Mouse (Mus musculus) intestine, postnatal 0 days (tissue): ENCODE measurements around the gene Ddah1. TPM values are rescaled to one million over a fixed set of nuclear protein-coding genes. Genes with fewer than 3 reads are reported as not detected.

ENCODE experiments used
- ATAC-seq: fragments of 200-750 bp; cut with Nextera tagmentation; 2 replicates; pipeline ENCODE4 v1.8.0; 2017; ENCODE audit warnings: mild to moderate bottlenecking, moderate TSS enrichment, moderate library complexity
- H3K27ac ChIP-seq: fragments of 300-500 bp; sonication (generic); 2 replicates; pipeline ENCODE4 v1.5.1; 2014; ENCODE audit warnings: mild to moderate bottlenecking, low read depth, low read length, moderate library complexity
- H3K27me3 ChIP-seq: fragments of 300-500 bp; sonication (generic); replicated peaks from 2 replicates; pipeline ENCODE4 v1.6.1; 2014; ENCODE audit warnings: low read length, mixed read lengths; ENCODE audit not compliant: control insufficient read depth, insufficient read depth
- H3K36me3 ChIP-seq: fragments of 300-500 bp; sonication (generic); 2 replicates; pipeline ENCODE4 v1.6.1; 2014; ENCODE audit warnings: mild to moderate bottlenecking, moderate library complexity; ENCODE audit not compliant: control insufficient read depth, insufficient read depth
- H3K4me1 ChIP-seq: fragments of 300-500 bp; sonication (generic); replicated peaks from 2 replicates; pipeline ENCODE4 v1.6.1; 2014; ENCODE audit warnings: antibody characterized with exemption, low read length, mixed read lengths; ENCODE audit not compliant: control insufficient read depth, insufficient read depth
- H3K4me2 ChIP-seq: fragments of 300-500 bp; sonication (generic); replicated peaks from 2 replicates; pipeline ENCODE4 v1.6.1; 2014; ENCODE audit warnings: low read depth, mild to moderate bottlenecking, moderate library complexity
- H3K4me3 ChIP-seq: fragments of 300-500 bp; sonication (generic); 2 replicates; pipeline ENCODE4 v1.5.1; 2014; ENCODE audit warnings: low read depth, low read length
- H3K9ac ChIP-seq: fragments of 300-500 bp; sonication (generic); 2 replicates; pipeline ENCODE4 v1.6.1; 2014; ENCODE audit warnings: mild to moderate bottlenecking, low read depth, low read length
- H3K9me3 ChIP-seq: fragments of 300-500 bp; sonication (generic); 2 replicates; pipeline ENCODE4 v1.6.1; 2016; ENCODE audit warnings: mixed run types; ENCODE audit not compliant: control insufficient read depth
- CTCF ChIP-seq: sonication (generic); IDR thresholded peaks from 2 replicates; pipeline ENCODE4 v1.5.1; 2016; ENCODE audit warnings: low read depth, mild to moderate bottlenecking, control low read depth, antibody characterized with exemption, moderate library complexity
- WGBS: fragments of 180-500 bp; shearing (Covaris S2); extraction: QIAGEN DNeasy Blood & Tissue Kit; methylation state at CpG from one replicate; pipeline ENCODE4 v1.1.7; 2014; 5-methylcytosine and 5-hydroxymethylcytosine counted together
- polyA plus RNA-seq: library from polyadenylated mRNA; unstranded; fragments of >200 nt; fragmentation: Nextera tagmentation; extraction: Ambion mirVana; gene quantifications from 2 replicates; pipeline ENCODE4 v1.2.1, GENCODE M21; 2015

Ddah1 gene
- polyA plus RNA-seq, 1 experiment from 2014 or later: 25.9 TPM

GRCm38 (mm10) chr3:145922019-145922854 lies 163.8 kb downstream of the Ddah1 start, which contains the start of gene Bcl10:
Gene Bcl10, plus strand, starts transcription at chr3:145922804.
- ATAC-seq: no peak
- Histone ChIP-seq H3K4me3 (peak within 1 kb of the TSS; percentile 79), H3K9ac (no peak within 1 kb of the TSS), H3K4me1 (peaks cover 8% of the 10 kb centered on the region), H3K27ac (peak within 1 kb of the TSS; percentile 54), H3K36me3 (no peaks in the 10 kb centered on the region), H3K4me2 (peak within 1 kb of the TSS; percentile 65), H3K9me3 (no peaks in the 10 kb centered on the region), H3K27me3 (no peaks in the 10 kb centered on the region)
- TF ChIP-seq CTCF: no peak
- 36% methylated on average over 11 of the region's 11 CpGs for WGBS

- Histone ChIP-seq H3K4me1 (peaks cover 8% of the 10 kb centered on the region), H3K4me3 (no peak overlapping the region), H3K4me2 (no peak overlapping the region), H3K27ac (no peak overlapping the region), H3K36me3 (peaks cover 4% of the 10 kb centered on the region), H3K27me3 (no peaks in the 10 kb centered on the region), H3K9me3 (no peaks in the 10 kb centered on the region), H3K9ac (no peak overlapping the region)
- no peak for TF ChIP-seq CTCF
- WGBS: 42% methylated on average over 3 of the region's 3 CpGs
- ATAC-seq: no peak
Observed at GRCm38 (mm10) chr3:145922971-145923370, 164.5 kb downstream of the Ddah1 start.

GRCm38 (mm10) chr3:145923874-145924577 lies 165.6 kb downstream of the Ddah1 start:
- under 1% methylated on average over 58 of the region's 58 CpGs for WGBS
- peak; percentile 99 for ATAC-seq
- H3K9me3 ChIP-seq: no peaks in the 10 kb centered on the region
- peak overlapping the region; percentile 79 for H3K4me3 ChIP-seq
- no peak for TF ChIP-seq CTCF
- H3K9ac ChIP-seq: peak overlapping the region; percentile 94
- H3K4me1 ChIP-seq: peaks cover 8% of the 10 kb centered on the region
- no peaks in the 10 kb centered on the region for H3K27me3 ChIP-seq
- H3K27ac ChIP-seq: peak overlapping the region; percentile 98
- peak overlapping the region; percentile 68 for H3K4me2 ChIP-seq
- H3K36me3 ChIP-seq: peaks cover 10% of the 10 kb centered on the region

- TF ChIP-seq CTCF: no peak
- WGBS: 2% methylated on average over 39 of the region's 39 CpGs
- Histone ChIP-seq H3K9me3 (no peaks in the 10 kb centered on the region), H3K4me2 (peak overlapping the region; percentile 68), H3K4me3 (peak overlapping the region; percentile 79), H3K36me3 (peaks cover 10% of the 10 kb centered on the region), H3K27me3 (no peaks in the 10 kb centered on the region), H3K27ac (peak overlapping the region; percentile 98), H3K4me1 (peaks cover 8% of the 10 kb centered on the region), H3K9ac (peak overlapping the region; percentile 94)
- ATAC-seq: peak; percentile 5; the same call in 1 of the 2 replicates
Observed at GRCm38 (mm10) chr3:145924649-145925337, 166.3 kb downstream of the Ddah1 start.

- ATAC-seq: no peak
- Histone ChIP-seq H3K27ac (no peak overlapping the region), H3K4me1 (peaks cover 8% of the 10 kb centered on the region), H3K27me3 (no peaks in the 10 kb centered on the region), H3K4me2 (peak overlapping the region; percentile 68), H3K9me3 (no peaks in the 10 kb centered on the region), H3K36me3 (peaks cover 13% of the 10 kb centered on the region), H3K4me3 (peak overlapping the region; percentile 79), H3K9ac (no peak overlapping the region; the same call in 1 of the 2 replicates)
- 29% methylated on average over 5 of the region's 5 CpGs for WGBS
- TF ChIP-seq CTCF: no peak
Observed at GRCm38 (mm10) chr3:145925506-145925905, 167.0 kb downstream of the Ddah1 start.
